Mouse (Mus musculus): ENCODE results near the gene Capn12.

- no peak for TF ChIP-seq CTCF (IDR thresholded peaks at IDR 0.05; ENCODE audit: control insufficient read depth, insufficient read depth, insufficient read length)
- TF ChIP-seq USF1 (IDR thresholded peaks at IDR 0.05; ENCODE audit: low read depth) = no peak
- no peak for TF ChIP-seq MYOG (IDR thresholded peaks at IDR 0.05; ENCODE audit: control insufficient read depth, extremely low read depth, insufficient read length)
- TF ChIP-seq MAX (IDR thresholded peaks at IDR 0.05) = no peak
- no peak for TF ChIP-seq MYOD1 (IDR thresholded peaks at IDR 0.05; ENCODE audit: control insufficient read depth, insufficient read length, low read depth)
- TF ChIP-seq CEBPB (IDR thresholded peaks at IDR 0.05; ENCODE audit: low read depth) = no peak
Measured at GRCm38 (mm10) chr7:28863540-28863939, 17.7 kb upstream of the Capn12 start, which contains the start of gene Lgals7.

Measured in C2C12 (cell line).